Mouse (Mus musculus) ovary, postnatal 10 days (tissue): ENCODE results near the gene Pyy.

ENCODE experiments used
- DNase-seq: peaks from one replicate; pipeline ENCODE4 v3.0.0; 2022; ENCODE audit warnings: low spot score

Gene Pyy

GRCm38 (mm10) chr11:102107732-102108131 is at the start of gene Pyy:
TSS of gene Pyy (minus strand) at chr11:102107832.
- no peak for DNase-seq

- no peak for DNase-seq
Observed at GRCm38 (mm10) chr11:102156786-102157089, 49.1 kb upstream of the Pyy start.

- peak; percentile 74 for DNase-seq
Observed at GRCm38 (mm10) chr11:102156039-102156785, 48.6 kb upstream of the Pyy start, which contains the start of gene Tmem101. TSS of gene Tmem101 (minus strand) at chr11:102156404.

GRCm38 (mm10) chr11:102147213-102147989 is 39.8 kb upstream of the Pyy start:
- DNase-seq = no peak

- DNase-seq = no peak
Observed at GRCm38 (mm10) chr11:102146531-102146930, 38.9 kb upstream of the Pyy start.

- no peak for DNase-seq
Observed at GRCm38 (mm10) chr11:102146005-102146404, 38.4 kb upstream of the Pyy start.

GRCm38 (mm10) chr11:102145471-102146001 is 37.9 kb upstream of the Pyy start, which contains the start of gene Nags:
TSS of gene Nags (plus strand) at chr11:102145513.
- DNase-seq = no peak

GRCm38 (mm10) chr11:102144957-102145470 is 37.4 kb upstream of the Pyy start:
- DNase-seq = no peak

GRCm38 (mm10) chr11:102142355-102142754 is 34.7 kb upstream of the Pyy start:
- no peak for DNase-seq

GRCm38 (mm10) chr11:102140508-102140907 is 32.9 kb upstream of the Pyy start:
- peak; percentile 38 for DNase-seq

GRCm38 (mm10) chr11:102138447-102138740 is 30.8 kb upstream of the Pyy start:
- DNase-seq = peak; percentile 27

- DNase-seq = no peak
Observed at GRCm38 (mm10) chr11:102137625-102138446, 30.2 kb upstream of the Pyy start.

- DNase-seq = no peak
Observed at GRCm38 (mm10) chr11:102134516-102134915, 26.9 kb upstream of the Pyy start.

- DNase-seq = no peak
Observed at GRCm38 (mm10) chr11:102117386-102117785, 9.8 kb upstream of the Pyy start.

- no peak for DNase-seq
Observed at GRCm38 (mm10) chr11:102116241-102116640, 8.6 kb upstream of the Pyy start.

- DNase-seq = no peak
Observed at GRCm38 (mm10) chr11:102111576-102111975, 3.9 kb upstream of the Pyy start.

GRCm38 (mm10) chr11:102106911-102107310 is 721 bp downstream of the Pyy start:
- no peak for DNase-seq

GRCm38 (mm10) chr11:102102485-102103258 is 5.0 kb downstream of the Pyy start:
- peak; percentile 36 for DNase-seq

GRCm38 (mm10) chr11:102101219-102101618 is 6.4 kb downstream of the Pyy start, which contains the start of gene Ppy:
TSS of gene Ppy (minus strand) at chr11:102101319.
- DNase-seq = no peak

GRCm38 (mm10) chr11:102096887-102097391 is 10.7 kb downstream of the Pyy start:
- DNase-seq = peak; percentile 36

- DNase-seq = no peak
Observed at GRCm38 (mm10) chr11:102096446-102096845, 11.2 kb downstream of the Pyy start.
